Mouse (Mus musculus) cortical plate, adult 2 months (tissue): ENCODE measurements around the gene Clic4.

Source experiments
- CTCF ChIP-seq: fragments of 200-500 bp; IDR thresholded peaks from 2 replicates; pipeline ENCODE4 v1.5.1; 2011; ENCODE audit warnings: mild to moderate bottlenecking, control low read depth, low read length; ENCODE audit not compliant: insufficient read depth; ENCODE audit errors: extremely low read depth
- POLR2A ChIP-seq: fragments of 200-500 bp; IDR thresholded peaks from 2 replicates; pipeline ENCODE4 v1.6.1; 2011; ENCODE audit warnings: mild to moderate bottlenecking, low read length, control low read depth; ENCODE audit not compliant: insufficient read depth; ENCODE audit errors: extremely low read depth

DNA sequence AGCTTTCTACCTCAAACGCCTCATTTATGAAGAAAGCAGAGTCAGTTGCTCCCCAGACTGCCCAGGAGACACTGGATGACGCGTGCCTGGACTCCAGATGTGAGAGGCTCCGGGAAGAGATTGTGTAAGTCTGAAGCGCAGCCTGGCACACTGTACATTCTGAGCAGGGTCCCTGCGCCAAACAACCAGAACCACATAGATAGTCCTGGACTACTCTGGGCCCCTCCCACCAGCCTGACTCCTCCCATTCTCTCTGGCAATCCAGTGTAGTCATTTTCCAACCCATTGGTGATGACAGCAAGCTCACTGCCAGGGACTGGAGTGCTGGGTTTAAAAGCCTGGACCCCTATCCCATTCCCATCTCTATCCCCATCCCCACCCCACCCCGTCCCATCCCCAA lies 24.5 kb upstream of the Clic4 start:
- no peak for TF ChIP-seq CTCF
- TF ChIP-seq POLR2A = no peak
